Mouse (Mus musculus) adrenal gland, adult 2 months (tissue): ENCODE data around the gene Pard3. TPM values are rescaled to one million over a fixed set of nuclear protein-coding genes. Genes with fewer than 3 reads are reported as not detected.

ENCODE experiments used
- DNase-seq: peaks from one replicate; pipeline ENCODE4 v3.0.0; 2021
- polyA plus RNA-seq: library from polyadenylated mRNA; depleted of rRNA; stranded (reverse); fragments of >200 nt; gene quantifications from 2 replicates; pipeline ENCODE4 v1.2.3, GENCODE M21; 2012
- total RNA-seq, 2 experiments: library from RNA; stranded (reverse); gene quantifications; 2 replicates each; pipeline ENCODE4 v1.2.3; 2021

Pard3 gene
- total and polyA plus RNA-seq, 3 experiments, result 31.4 to 56.9 (median 45.4) TPM

GRCm38 (mm10) chr8:127555795-127556194 is 492.1 kb downstream of the Pard3 start:
- no peak for DNase-seq

GRCm38 (mm10) chr8:127556964-127557363 is 493.3 kb downstream of the Pard3 start:
- DNase-seq, result no peak

DNA sequence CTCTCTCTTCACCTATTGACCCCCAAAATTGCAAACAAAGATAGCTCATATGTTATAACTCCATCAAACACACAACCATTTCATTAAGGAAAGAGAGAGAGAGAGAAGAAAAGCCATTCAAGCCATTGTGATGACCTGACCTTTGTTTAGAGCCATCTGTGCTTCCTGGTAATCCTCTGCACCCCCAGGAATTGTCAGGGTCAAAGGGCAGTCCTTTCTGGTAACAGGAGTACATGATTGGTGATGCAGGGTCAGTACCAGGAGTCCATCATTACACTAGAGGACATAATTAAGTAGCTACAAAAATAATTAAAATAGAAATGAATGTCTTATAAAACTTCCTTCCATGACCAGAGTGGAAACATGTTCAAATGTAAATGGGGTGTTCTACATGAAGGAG is 493.9 kb downstream of the Pard3 start:
- DNase-seq, result no peak

DNA sequence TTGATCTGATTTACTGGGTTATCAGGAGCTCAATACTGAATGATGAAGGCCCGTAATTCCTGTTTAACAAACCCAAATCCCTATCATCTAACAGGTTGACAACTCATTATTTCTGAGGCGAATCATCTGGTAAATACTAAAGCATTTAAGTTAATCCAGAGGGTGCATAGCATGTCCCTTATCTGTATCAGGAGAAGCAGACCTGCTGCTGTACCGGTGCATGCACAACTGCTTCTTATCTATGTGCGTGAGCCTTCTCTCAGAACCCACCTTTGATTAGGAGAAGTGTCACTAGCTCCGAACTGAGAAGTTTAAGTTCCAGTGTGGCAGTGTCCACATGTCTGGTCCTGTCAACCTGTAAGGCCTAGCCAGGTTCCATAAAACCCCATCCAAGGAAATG is 499.9 kb downstream of the Pard3 start:
- no peak for DNase-seq

GRCm38 (mm10) chr8:127564426-127564825 is 500.7 kb downstream of the Pard3 start:
- no peak for DNase-seq

- no peak for DNase-seq
Observed at GRCm38 (mm10) chr8:127569212-127569611, 505.5 kb downstream of the Pard3 start.

DNA sequence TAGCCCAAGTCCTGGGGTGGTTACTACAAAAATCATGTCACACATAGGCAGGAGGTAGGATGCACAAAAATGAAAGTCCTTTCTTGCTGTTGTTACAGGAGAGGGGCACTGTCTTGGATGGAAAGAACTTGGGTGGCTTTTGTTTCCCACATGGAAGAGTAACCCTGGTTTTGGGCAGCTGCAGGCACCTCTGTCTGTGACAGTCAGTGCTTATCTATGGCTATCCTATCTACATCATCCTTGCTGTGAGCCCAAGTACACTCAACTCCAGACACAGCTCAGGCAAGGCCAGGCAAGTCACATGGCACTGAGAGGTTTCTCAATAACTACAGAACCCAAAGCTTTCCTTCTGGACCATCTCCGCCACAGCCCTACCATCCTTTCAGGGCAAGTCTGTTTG is 506.8 kb downstream of the Pard3 start:
- no peak for DNase-seq

GRCm38 (mm10) chr8:127572493-127572892 is 508.8 kb downstream of the Pard3 start:
- DNase-seq, result no peak

- no peak for DNase-seq
Observed at GRCm38 (mm10) chr8:127576657-127577056, 513.0 kb downstream of the Pard3 start.

GRCm38 (mm10) chr8:127577656-127578055 is 514.0 kb downstream of the Pard3 start:
- DNase-seq, result no peak

DNA sequence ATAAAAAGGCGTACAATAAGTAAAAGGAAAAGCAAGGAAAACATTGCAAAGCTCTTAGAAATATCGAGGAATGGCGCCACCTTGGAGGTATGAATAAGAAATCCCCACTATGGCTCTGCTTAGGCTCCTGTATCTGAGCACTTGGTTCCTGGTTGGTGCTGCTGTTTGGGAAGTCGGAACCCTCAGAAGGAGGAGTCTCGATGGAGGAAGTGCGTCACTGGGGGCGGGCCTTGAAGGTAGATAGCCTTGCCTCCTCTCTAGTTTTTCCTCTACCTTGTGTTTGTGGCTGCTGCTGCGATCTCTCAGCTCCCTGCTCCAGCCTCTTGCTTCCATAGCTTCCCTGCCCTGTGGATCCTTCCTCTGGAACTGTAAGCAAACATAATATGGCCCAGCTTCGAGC is 515.7 kb downstream of the Pard3 start:
- DNase-seq, result no peak

GRCm38 (mm10) chr8:127583429-127583828 is 519.7 kb downstream of the Pard3 start:
- no peak for DNase-seq

DNA sequence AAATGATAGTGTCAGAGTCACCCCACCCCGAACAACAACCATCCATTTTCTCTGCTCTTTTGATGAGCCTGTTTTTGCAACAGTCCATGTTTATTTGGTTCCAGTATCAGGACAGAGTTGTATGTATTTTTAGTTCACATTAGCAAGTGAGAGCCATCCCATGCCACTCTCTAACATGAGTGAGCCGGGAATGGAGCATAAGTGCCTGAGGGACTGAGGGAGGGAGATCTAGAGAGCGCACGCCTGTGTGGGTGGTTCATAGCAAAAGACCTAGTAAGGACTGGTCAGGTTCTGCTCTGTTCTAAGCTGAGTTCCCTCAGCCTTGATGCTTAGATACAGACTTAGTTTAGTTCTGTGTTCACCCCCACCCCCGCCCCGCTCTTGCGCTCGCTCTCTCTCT is 521.9 kb downstream of the Pard3 start:
- DNase-seq, result no peak

DNA sequence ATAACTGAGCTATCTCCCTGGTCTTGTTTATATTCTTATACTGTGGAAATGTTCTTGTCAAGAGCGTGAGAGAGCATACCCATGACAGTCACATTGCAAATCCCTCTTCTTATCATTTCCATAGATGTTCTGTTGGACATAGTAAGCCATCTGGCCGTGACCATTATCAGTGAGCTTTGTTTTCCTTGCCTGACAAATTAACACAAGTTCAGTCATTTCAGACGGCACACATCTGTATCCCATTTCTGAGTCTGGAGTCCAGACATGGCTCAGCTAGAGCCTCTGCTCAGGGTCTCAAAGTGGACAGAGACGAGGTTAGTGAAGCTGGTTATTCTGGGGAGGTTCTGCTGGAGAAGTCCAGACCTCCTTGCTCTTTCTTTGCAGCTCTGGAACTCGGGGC is 523.0 kb downstream of the Pard3 start:
- no peak for DNase-seq

- DNase-seq, result peak; percentile 21
Observed at GRCm38 (mm10) chr8:127588313-127588712, 524.6 kb downstream of the Pard3 start.

- peak; percentile 60 for DNase-seq
Observed at GRCm38 (mm10) chr8:127589291-127589690, 525.6 kb downstream of the Pard3 start.

DNA sequence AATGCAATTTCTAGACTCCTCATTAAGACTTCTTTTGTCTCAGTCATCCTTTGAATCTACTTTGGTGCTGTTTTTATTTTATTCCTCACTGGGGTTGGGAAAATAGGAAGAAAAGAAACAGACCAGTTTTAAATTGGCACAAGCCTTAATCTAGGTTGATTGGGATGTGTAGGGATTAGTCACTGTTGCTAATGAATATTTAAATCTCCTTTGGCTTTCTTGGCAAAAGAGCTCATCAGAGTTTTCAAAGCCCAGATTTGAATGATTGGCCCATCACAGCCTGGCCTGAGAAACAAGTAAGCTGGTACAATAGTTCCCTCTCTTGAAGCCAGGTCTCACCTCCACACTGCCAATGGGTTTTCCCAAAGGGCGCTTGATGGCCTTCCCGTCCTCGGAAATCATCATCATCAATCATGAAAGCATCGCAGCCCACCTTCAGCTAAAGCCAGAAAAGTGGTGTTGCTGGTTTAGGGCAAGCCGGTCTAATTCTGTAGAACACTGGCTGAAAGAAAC is 527.0 kb downstream of the Pard3 start:
- DNase-seq, result no peak

- no peak for DNase-seq
Observed at GRCm38 (mm10) chr8:127592648-127593574, 529.2 kb downstream of the Pard3 start.

DNA sequence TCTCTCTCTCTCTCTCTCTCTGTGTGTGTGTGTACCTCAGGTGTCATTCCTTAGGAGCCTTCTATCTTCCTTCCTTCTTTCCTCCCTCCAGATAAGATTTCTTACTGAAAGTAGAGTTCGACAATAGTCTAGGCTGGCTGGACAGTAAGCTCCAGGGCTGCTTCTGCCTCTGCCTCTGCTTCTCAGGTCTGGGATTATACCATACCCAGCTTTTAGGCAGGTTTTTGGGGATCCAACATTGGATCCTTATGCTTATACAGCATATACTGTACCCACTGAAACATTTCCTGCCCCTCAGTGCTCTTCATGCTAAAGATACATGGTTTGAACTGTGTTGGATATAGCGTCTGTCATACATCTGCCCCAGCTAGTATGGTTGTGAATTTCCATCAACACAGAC is 536.9 kb downstream of the Pard3 start:
- DNase-seq, result no peak

DNA sequence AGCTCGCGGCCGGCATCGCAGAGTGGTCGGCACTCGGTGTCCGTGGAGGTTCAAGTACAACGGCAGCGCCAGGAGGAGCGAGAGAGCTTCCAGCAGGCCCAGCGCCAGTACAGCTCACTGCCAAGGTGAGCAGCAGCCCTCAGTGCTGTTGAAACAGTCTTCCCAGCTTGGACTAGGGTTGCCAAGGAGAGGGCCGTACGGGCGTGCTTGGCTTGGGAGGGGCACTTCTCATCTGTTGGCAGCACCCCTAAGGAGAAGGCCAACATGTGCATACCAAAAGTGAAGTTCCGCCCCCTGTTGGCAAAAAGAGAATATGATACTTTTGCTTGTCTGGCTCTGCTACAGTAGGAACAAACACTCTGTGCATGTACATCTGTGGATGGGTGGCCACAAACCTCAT is 539.4 kb downstream of the Pard3 start:
- peak; percentile 40 for DNase-seq

DNA sequence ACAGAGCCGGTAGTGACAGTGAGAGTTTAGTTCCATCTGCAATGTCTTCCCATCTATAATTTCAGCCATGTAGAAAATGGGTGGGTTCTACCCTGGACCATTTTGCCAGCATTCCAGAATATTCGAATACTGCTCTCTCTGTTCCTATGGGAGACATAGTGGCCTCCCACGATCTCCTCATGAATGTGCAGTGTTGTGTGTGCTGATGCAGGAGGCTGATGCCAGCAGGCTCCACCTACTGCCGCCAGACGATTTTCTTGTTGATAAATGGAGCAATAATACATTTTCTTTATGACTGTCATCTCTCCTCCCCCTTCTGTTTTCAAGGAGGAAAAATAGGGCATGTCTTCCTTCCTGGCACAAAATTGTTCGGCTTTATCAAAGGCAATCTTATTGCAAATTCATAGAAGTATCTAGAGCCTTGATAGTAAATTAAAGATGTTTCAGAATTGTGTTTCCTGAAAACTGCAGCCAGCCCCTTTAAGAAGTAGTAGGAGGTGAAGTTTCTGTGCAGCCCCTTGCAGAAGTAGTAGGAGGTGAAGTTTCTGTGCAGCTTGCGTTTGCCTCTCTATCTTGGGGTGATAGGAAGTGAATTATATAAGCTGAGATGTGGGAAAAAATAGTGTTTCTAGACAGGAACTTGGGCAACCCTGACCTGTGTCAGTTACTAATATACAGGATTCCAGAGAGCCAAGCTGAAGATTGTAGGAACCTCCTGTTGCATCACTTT is 545.0 kb downstream of the Pard3 start:
- DNase-seq, result no peak

DNA sequence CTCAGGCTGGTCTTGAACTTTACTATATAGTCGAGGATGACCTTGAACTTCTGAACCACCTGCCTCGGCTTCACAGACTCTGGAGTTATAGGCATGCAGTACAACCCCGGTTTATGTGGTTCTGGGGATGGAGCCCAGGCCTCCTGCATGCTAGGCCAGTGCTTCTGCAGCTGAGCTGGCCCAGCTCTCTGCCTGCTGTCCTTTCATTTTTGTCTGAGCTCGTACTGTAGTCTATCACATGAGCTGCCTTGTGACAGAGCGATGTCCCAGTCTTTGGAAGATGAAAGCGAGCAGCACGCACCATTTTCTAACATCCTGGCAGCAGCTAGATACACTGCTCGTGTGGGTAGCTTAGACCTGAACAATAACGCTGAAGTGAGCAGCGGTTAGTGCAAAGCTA is 545.6 kb downstream of the Pard3 start:
- DNase-seq, result no peak

DNA sequence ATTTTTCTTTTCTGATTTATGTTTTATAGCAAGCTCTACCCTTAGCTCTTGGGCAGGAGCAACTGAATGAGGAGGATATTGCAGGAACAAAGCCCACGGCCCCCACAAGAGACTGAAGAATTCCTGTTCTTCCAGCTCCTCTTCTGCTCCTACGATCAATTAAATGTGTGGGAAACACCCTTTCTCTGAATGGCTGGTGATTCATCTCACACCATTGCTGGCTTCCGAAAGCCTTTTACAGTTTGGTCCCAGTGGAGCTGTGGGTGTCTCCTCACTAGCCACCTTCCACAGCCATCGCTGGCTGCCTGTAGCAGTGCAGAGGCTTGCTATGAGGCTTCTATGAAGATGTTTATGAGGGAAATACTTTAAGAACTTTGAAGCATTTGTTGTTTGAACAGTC is 550.5 kb downstream of the Pard3 start:
- DNase-seq, result no peak
